Mouse (Mus musculus) adrenal gland, adult 18-20 months (tissue): ENCODE results near the gene Samd10. TPM values are rescaled to one million over a fixed set of nuclear protein-coding genes. Genes with fewer than 3 reads are reported as not detected.

Experiments
- DNase-seq, 2 experiments: peaks; one replicate each; pipeline ENCODE4 v3.0.0; 2021 to 2022; ENCODE audit warnings: low spot score in 2 of 2
- total RNA-seq, 2 experiments: library from RNA; stranded (reverse); gene quantifications; 1 replicate in 1 of 2; 2 replicates in 1 of 2; pipeline ENCODE4 v1.2.3; 2021

The Samd10 gene
- total RNA-seq, 2 experiments from 2014 or later: 8.3 to 8.7 TPM

GRCm38 (mm10) chr2:181578790-181579618, 20.0 kb downstream of the Samd10 start:
- DNase-seq: peak in 1 of 2 experiments; percentile 1

- DNase-seq: peak in 1 of 2 experiments; percentile 15
These were observed 20.9 kb downstream of the Samd10 start for GRCm38 (mm10) chr2:181577981-181578581.

GRCm38 (mm10) chr2:181577126-181577525, 21.9 kb downstream of the Samd10 start:
- DNase-seq: peak in 1 of 2 experiments; percentile 10

- peak in 1 of 2 experiments; percentile 11 for DNase-seq
These were observed 22.4 kb downstream of the Samd10 start for GRCm38 (mm10) chr2:181576613-181577012.

- DNase-seq: peak in 1 of 2 experiments; percentile 12
These were observed 24.0 kb downstream of the Samd10 start for GRCm38 (mm10) chr2:181574921-181575545.

GRCm38 (mm10) chr2:181573961-181574360, 25.1 kb downstream of the Samd10 start:
- DNase-seq: peak in 1 of 2 experiments; percentile 7

GRCm38 (mm10) chr2:181572921-181573920, 25.8 kb downstream of the Samd10 start:
- DNase-seq: peak in 1 of 2 experiments; percentile 13

GRCm38 (mm10) chr2:181571941-181572670, 26.9 kb downstream of the Samd10 start:
- DNase-seq: peak in 1 of 2 experiments; percentile 15

GRCm38 (mm10) chr2:181570921-181571595, 28.0 kb downstream of the Samd10 start:
- DNase-seq: peak in 1 of 2 experiments; percentile 10

- no peak for DNase-seq
These were observed 28.6 kb downstream of the Samd10 start for GRCm38 (mm10) chr2:181570375-181570774.

- no peak for DNase-seq
These were observed 29.2 kb downstream of the Samd10 start for GRCm38 (mm10) chr2:181569856-181570255.

- DNase-seq: peak in 1 of 2 experiments; percentile 44
These were observed 30.6 kb downstream of the Samd10 start for GRCm38 (mm10) chr2:181568272-181569008.

- no peak for DNase-seq
These were observed 31.7 kb downstream of the Samd10 start for GRCm38 (mm10) chr2:181567338-181567737.

GRCm38 (mm10) chr2:181553772-181554171, 45.2 kb downstream of the Samd10 start:
- no peak for DNase-seq

GRCm38 (mm10) chr2:181550233-181550632, 48.8 kb downstream of the Samd10 start:
- DNase-seq: no peak

- no peak for DNase-seq
These were observed 50.3 kb downstream of the Samd10 start for GRCm38 (mm10) chr2:181548682-181549081.

- DNase-seq: no peak
These were observed 50.8 kb downstream of the Samd10 start for GRCm38 (mm10) chr2:181548227-181548626.

GRCm38 (mm10) chr2:181546142-181546541, 52.9 kb downstream of the Samd10 start:
- DNase-seq: no peak
